Mouse (Mus musculus): ENCODE measurements around the gene Clps.
"Not testable (repeated sequence)": the region's sequence is repeated elsewhere in the genome, so short reads cannot be mapped to it uniquely, and the experiment has no call there.

The Clps gene

GRCm38 (mm10) chr17:28560598-28560997 lies at the start of gene Clps:
Gene Clps (minus strand): TSS chr17:28560766.
- DNase-seq, result no peak

- DNase-seq, result no peak
These were observed 49.0 kb upstream of the Clps start for GRCm38 (mm10) chr17:28609543-28609942.

GRCm38 (mm10) chr17:28601557-28602250 lies 41.1 kb upstream of the Clps start:
- no peak for DNase-seq

- no peak for DNase-seq
These were observed 40.2 kb upstream of the Clps start for GRCm38 (mm10) chr17:28600780-28601179.

GRCm38 (mm10) chr17:28593965-28594364 lies 33.4 kb upstream of the Clps start:
- DNase-seq, result no peak

- peak; percentile 77 for DNase-seq
These were observed 32.4 kb upstream of the Clps start for GRCm38 (mm10) chr17:28592998-28593397.

GRCm38 (mm10) chr17:28591476-28591875 lies 30.9 kb upstream of the Clps start:
- DNase-seq, result no peak

- no peak for DNase-seq
These were observed 30.0 kb upstream of the Clps start for GRCm38 (mm10) chr17:28590596-28590995.

GRCm38 (mm10) chr17:28588591-28588990 lies 28.0 kb upstream of the Clps start:
- DNase-seq, result no peak

- no peak for DNase-seq
These were observed 25.9 kb upstream of the Clps start for GRCm38 (mm10) chr17:28586509-28586908.

GRCm38 (mm10) chr17:28581056-28581455 lies 20.5 kb upstream of the Clps start:
- no peak for DNase-seq

GRCm38 (mm10) chr17:28580396-28580795 lies 19.8 kb upstream of the Clps start:
- DNase-seq, result peak; percentile 70

GRCm38 (mm10) chr17:28575244-28576125 lies 14.9 kb upstream of the Clps start, which contains the start of gene Lhfpl5:
Gene Lhfpl5 (plus strand): TSS chr17:28575641.
- DNase-seq, result peak; percentile 67

- DNase-seq, result no peak
These were observed 12.4 kb upstream of the Clps start for GRCm38 (mm10) chr17:28572941-28573340.

GRCm38 (mm10) chr17:28572521-28572920 lies 12.0 kb upstream of the Clps start:
- DNase-seq, result no peak

GRCm38 (mm10) chr17:28571868-28572267 lies 11.3 kb upstream of the Clps start:
- no peak for DNase-seq

GRCm38 (mm10) chr17:28567541-28567940 lies 7.0 kb upstream of the Clps start:
- DNase-seq, result no peak

- DNase-seq, result no peak
These were observed 4.6 kb upstream of the Clps start for GRCm38 (mm10) chr17:28565181-28565580.

GRCm38 (mm10) chr17:28561613-28562012 lies 1.0 kb upstream of the Clps start:
- no peak for DNase-seq

- DNase-seq, result no peak
These were observed 2.8 kb downstream of the Clps start for GRCm38 (mm10) chr17:28557772-28558171.

- no peak for DNase-seq
These were observed 3.8 kb downstream of the Clps start for GRCm38 (mm10) chr17:28556635-28557396.

GRCm38 (mm10) chr17:28554021-28554420 lies 6.5 kb downstream of the Clps start:
- DNase-seq, result not testable (repeated sequence)

Measured in liver (tissue).